Mouse (Mus musculus): ENCODE measurements around the gene Myt1l.

Gene Myt1l

GRCm38 (mm10) chr12:29961041-29961440 lies 432.9 kb downstream of the Myt1l start:
- DNase-seq (ENCODE audit: low spot score) = no peak

- DNase-seq (ENCODE audit: low spot score) = no peak
These were observed 436.8 kb downstream of the Myt1l start for GRCm38 (mm10) chr12:29965016-29965415.

DNA sequence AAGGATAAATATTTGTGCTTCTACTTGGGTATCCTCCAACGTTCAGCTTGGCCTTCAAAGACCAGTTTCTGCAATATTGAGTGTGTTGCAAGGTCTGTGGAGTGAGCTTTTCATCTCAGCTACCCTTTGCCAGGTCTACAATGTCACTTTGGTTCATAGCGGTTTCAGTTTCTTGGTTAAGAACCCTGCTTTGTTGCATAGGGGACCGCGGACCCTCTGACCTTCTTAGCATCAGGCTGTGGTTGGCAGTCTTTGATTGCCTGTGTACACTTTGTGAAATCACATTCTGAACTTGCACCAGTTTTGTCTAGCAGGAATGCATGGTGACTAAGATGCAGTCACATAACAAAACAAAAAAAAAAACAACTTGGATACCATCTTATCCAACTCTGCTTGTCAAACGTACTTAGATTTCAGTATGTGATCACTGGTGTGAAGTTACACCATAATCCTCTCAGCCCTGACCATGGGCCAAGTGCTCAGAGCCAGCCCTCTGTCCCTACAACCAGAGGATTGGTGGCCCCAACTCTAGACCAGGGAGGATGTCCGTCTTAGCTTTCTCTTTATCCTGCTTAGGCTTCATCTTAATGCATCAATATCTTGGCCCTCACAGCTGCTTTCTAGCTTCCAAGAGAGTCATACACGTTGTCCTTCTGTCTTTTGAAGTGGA lies 443.7 kb downstream of the Myt1l start:
- no peak for DNase-seq (ENCODE audit: low spot score)

GRCm38 (mm10) chr12:29972533-29972932 lies 444.3 kb downstream of the Myt1l start:
- no peak for DNase-seq (ENCODE audit: low spot score)
